Mouse (Mus musculus) brain, adult 2 months (tissue): ENCODE results near the gene Rnf133.

Source experiments
- DNase-seq: peaks from one replicate; pipeline ENCODE4 v3.0.0; 2011; ENCODE audit warnings: low read depth, low spot score

Gene Rnf133

DNA sequence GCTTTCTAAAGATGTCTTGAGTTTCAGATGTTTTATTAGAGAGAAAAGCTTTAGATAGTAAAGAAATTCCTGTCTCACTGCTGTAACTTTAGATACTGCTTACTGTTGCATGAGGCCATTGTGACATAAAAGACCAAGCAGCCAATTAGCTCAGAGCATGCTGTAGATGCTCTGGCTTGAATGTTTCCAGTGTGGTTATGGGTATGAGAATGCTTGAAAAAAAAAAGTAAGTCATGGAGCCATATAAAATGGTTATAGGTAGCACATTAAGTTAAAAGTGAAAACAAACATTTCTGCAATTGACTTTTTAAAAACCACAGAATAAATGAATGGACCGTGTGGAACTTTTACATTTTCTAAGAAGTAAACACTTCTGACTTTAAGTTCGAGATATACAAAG lies at the start of gene Rnf133:
TSS of gene Rnf133 (minus strand) at position 101 of the 400 bp plus-strand sequence.
- DNase-seq, result no peak

DNA sequence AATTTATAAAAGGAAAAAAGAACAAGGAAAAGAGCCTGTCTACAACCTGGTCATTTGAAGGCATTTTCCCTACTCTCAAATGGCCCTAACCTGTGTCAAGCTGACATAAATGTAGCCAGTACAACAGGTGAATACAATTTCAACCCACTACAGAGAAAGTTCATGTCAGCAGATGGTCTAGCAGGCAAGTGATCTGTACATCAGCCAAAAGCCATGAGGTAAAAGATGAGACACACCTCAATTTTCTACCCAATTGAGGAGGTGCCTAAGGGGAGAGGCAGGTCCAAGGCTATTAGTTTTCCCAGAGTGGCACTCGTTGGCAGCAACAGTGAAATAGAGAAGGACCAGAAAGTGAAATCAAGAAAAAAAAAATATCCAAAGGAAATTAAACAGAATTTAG lies 28.1 kb upstream of the Rnf133 start:
- DNase-seq, result peak; percentile 59

- DNase-seq, result no peak
Measured at GRCm38 (mm10) chr6:23655036-23655435, 4.9 kb upstream of the Rnf133 start, which contains the start of gene Rnf148. Gene Rnf148, minus strand, starts transcription at chr6:23655136.

GRCm38 (mm10) chr6:23648732-23649131 lies 1.4 kb downstream of the Rnf133 start:
- DNase-seq, result no peak

GRCm38 (mm10) chr6:23647627-23648247 lies 2.4 kb downstream of the Rnf133 start:
- peak; percentile 57 for DNase-seq

DNA sequence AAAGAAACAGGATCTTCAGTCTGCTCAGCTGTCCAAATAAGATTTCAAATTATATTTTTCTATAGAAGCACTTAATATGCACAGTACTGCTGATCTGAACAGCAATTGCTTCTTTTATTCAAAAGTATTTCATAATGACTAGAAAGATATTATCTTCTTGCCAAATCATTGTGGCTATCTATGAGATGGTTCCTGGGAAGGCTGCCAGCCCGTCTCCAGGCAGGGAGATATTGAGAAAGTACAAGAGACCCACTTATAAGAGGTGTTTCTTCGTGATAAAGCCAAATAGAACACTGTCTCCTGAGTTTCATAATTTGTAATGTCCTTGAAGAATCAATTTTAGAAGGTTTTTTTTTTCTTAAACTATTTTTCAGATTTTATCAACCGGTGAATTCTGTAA lies 13.0 kb downstream of the Rnf133 start:
- peak; percentile 80 for DNase-seq

DNA sequence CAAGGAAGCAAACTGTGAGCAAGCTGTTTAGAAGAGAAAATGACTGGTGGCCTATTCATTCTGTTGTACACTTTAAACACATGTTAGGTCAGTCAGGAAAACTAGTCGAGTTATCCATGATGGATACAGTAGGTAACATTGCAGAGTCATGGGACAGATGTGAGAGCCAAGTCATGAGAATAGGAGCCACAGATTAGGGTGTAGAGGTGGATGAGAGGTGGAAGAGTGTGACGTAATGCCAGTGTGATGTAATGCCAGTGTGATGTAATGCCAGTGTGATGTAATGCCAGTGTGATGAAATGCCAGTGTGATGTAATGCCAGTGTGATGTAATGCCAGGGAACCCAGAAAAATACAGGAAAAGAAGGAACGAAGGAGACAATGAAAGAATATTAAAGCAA lies 14.9 kb downstream of the Rnf133 start:
- no peak for DNase-seq

DNA sequence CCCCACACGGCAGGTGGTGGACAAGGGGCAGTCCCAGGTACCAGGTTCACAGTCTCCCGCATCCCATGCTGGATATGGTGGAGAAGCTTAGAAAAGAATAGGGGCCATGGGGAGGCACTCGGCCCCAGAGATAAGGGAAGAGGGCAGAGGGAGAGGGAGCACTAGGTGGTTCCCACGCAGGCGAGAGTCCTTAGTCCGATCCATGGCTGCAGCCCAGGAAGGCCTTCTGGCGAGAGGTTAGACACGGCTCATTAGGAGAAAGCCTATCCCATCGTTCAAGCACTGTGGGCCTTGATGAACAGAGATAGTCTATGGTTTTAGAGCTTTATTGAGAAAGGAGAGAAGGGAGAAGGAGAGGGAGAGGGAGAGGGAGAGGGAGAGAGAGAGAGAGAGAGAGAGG lies 16.1 kb downstream of the Rnf133 start:
- peak; percentile 33 for DNase-seq

DNA sequence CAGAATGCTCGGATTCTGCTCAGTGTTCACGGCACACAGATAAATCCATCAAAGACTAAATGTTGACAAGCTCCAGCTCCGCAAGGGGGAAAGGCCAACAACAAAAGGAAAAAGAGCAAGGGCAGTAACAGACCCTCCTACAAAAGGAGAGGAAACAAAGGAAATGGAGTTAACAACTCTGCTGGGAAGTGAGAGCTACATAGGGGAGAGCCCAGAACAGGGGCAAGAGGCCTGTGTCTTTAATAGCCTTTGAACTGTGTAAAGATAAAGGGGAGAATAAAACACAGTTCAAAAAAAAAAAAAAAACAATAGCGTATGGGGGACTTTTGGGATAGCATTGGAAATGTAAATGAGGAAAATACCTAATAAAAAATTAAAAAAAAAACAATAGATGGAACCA lies 19.6 kb downstream of the Rnf133 start:
- no peak for DNase-seq
